Mouse (Mus musculus) small intestine, adult 2 months (tissue): ENCODE results near the gene B3gnt9. TPM values are rescaled to one million over a fixed set of nuclear protein-coding genes. Genes with fewer than 3 reads are reported as not detected.
"Not testable (repeated sequence)": the region's sequence is repeated elsewhere in the genome, so short reads cannot be mapped to it uniquely, and the experiment has no call there.

Source experiments
- H3K27ac ChIP-seq: fragments of 200-500 bp; 2 replicates; pipeline ENCODE4 v1.5.1; 2012; ENCODE audit warnings: low read depth, low read length, control low read depth, inconsistent platforms; ENCODE audit not compliant: insufficient read depth
- H3K27me3 ChIP-seq: fragments of 200-500 bp; 2 replicates; pipeline ENCODE4 v1.6.1; 2012; ENCODE audit warnings: mild to moderate bottlenecking, moderate library complexity, low read length, inconsistent platforms; ENCODE audit not compliant: control insufficient read depth, insufficient read depth
- H3K36me3 ChIP-seq: fragments of 200-500 bp; 2 replicates; pipeline ENCODE4 v1.6.1; 2012; ENCODE audit warnings: mild to moderate bottlenecking, low read length, control low read depth, inconsistent platforms; ENCODE audit not compliant: control insufficient read depth, insufficient read depth
- H3K4me1 ChIP-seq: fragments of 200-500 bp; 2 replicates; pipeline ENCODE4 v1.6.1; 2012; ENCODE audit warnings: low read length, inconsistent platforms, mixed read lengths; ENCODE audit not compliant: control insufficient read depth, insufficient read depth, insufficient read length
- H3K4me3 ChIP-seq: fragments of 200-500 bp; 2 replicates; pipeline ENCODE4 v1.5.1; 2012; ENCODE audit warnings: low read depth, mild to moderate bottlenecking, control low read depth, inconsistent platforms, low read length, moderate library complexity
- CTCF ChIP-seq: fragments of 200-500 bp; IDR thresholded peaks from 2 replicates; pipeline ENCODE4 v1.5.1; 2012; ENCODE audit warnings: low read depth, mild to moderate bottlenecking, control low read depth, inconsistent platforms, low read length, moderate library complexity, mixed read lengths; ENCODE audit not compliant: insufficient replicate concordance, insufficient read length; ENCODE audit errors: extremely low read depth
- POLR2A ChIP-seq: fragments of 200-500 bp; IDR thresholded peaks from 2 replicates; pipeline ENCODE4 v1.6.1; 2012; ENCODE audit warnings: low read depth, mild to moderate bottlenecking, control low read depth, inconsistent platforms, low read length, moderate library complexity
- WGBS: fragments of 180-500 bp; shearing (Covaris S2); methylation state at CpG from one replicate; pipeline ENCODE4 v1.1.7; 2018; 5-methylcytosine and 5-hydroxymethylcytosine counted together
- polyA plus RNA-seq: library from polyadenylated mRNA; depleted of rRNA; stranded (reverse); fragments of >200 nt; gene quantifications from 2 replicates; pipeline ENCODE4 v1.2.3, GENCODE M21; 2012

The B3gnt9 gene
- polyA plus RNA-seq, 1 experiment: 13.8 TPM

DNA sequence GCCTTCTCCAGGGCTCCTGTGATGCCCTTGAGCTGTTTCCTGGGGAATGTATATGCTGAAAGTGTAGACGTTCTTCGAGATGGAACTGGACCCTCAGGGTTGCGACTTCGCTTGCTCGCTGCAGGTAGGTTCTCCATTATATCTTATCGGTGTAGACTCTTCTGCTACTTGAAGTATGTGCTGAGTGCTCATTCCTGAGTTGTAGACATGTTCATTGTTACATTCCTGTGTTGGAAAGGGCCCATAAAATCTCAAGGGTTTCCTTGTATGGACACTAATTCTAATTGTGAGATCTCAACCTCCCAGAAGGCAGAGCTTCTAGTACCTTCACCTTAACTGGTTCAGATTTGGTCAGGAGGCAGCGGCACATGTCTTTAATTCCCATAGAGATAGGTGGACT lies 13.9 kb downstream of the B3gnt9 start:
- Histone ChIP-seq H3K27ac (no peak overlapping the region), H3K4me1 (no peaks in the 10 kb centered on the region), H3K4me3 (no peak overlapping the region), H3K36me3 (peaks cover 43% of the 10 kb centered on the region), H3K27me3 (no peaks in the 10 kb centered on the region)
- no peak for TF ChIP-seq POLR2A
- TF ChIP-seq CTCF: no peak
- WGBS: 95% methylated on average over 7 of the region's 7 CpGs

DNA sequence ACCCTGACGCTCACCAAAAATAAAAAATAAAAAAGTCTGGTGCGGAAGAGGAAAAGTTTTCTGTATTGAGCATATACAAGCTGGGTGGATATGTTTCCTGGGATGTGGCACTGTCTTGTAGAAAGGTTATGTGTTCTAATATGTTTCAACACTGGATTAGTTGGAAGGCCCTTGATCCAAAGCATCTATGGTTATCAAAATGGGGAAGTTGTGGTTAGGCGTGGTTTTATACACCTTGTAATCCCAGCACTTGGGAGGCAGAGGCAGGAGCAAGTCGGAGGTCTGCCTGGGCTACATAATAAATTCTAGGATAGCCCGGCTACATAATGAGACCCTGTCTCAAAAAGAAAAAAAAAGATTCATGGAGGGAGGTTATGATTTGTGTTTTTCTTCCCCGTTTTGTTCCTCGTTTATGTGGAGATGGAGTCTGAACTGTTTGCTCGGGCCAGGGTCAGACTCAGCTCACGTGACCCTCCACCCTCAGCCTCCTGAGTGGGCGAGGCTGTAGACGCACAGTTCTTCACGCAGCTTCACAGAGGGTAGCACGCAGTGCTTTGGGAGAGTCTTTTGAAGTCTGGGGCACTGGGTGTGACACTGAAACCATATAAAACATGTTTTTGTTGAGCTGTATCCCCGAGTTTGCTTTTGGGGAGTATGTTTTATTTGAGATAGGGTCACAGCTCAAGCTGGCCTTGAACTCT lies 17.4 kb downstream of the B3gnt9 start:
- Histone ChIP-seq H3K27ac (no peak overlapping the region), H3K27me3 (no peaks in the 10 kb centered on the region), H3K4me1 (no peaks in the 10 kb centered on the region), H3K36me3 (peaks cover 50% of the 10 kb centered on the region), H3K4me3 (no peak overlapping the region)
- WGBS: 86% methylated on average over 14 of the region's 14 CpGs
- TF ChIP-seq POLR2A (no peak), CTCF (no peak)

DNA sequence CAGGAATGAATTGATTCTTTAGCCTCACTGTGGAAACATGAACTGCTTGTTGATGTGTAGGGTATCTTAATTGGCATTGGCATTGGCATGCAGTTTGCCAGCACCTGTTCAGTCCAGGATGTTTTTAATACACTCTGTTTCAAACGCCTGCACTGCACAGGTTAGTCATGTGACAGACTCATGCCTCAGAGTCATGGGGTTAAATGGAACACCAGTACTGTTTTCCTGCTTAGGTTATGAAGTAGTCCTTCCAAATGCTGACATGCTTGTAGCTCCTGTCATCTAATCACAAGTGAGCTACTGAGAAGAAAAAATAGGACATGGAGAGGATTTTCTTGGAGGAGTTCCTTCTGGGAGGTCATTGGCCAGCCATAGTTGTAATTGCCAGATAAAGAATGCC lies 19.7 kb downstream of the B3gnt9 start:
- WGBS: 38% methylated on average over 1 of the region's 1 CpGs

DNA sequence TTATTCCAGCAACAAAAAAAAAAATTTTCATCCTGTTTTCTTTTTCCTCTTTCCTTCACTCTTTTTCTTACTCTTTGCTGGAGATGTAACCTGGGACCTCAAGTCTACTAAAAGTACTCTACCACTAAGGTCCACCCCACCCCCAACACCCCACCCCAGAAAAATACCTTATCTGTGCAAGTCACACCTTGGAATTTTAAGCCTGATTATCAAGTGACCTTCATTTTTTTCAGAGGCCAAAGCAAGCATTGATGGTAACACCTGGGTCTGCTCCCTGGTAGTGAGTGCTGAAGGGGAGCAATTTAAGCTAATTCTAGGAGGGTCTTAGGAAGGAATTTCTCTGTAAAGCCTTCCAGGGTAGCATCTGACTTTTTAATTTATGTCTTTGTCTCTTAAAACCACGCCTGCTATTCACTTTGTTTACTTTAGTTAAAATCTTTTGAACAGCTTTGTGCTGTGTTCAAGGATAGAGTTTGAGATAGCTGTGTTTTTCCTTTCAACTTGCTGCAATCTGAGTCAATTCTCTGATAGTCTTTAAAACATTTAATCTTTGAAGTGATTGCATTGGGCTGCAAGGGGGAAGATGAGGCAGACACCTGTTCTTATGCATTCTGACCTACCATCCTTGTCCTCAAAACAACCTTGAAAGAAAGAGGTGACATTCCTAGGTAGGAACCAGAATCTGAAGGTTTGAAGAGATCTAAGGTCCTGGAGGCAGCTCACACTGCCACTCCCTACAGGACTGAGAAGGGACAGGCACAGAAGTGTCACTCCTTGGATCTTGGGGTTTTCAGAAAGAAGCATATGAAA lies 21.6 kb downstream of the B3gnt9 start:
- WGBS: 30% methylated on average over 1 of the region's 1 CpGs
- H3K27ac ChIP-seq: no peak overlapping the region
- peaks cover 32% of the 10 kb centered on the region for H3K36me3 ChIP-seq
- H3K4me3 ChIP-seq: no peak overlapping the region
- no peaks in the 10 kb centered on the region for H3K27me3 ChIP-seq
- no peaks in the 10 kb centered on the region for H3K4me1 ChIP-seq
- TF ChIP-seq POLR2A (no peak), CTCF (no peak)

More for the DNA sequence above, 19.7 kb downstream of the B3gnt9 start:
- Histone ChIP-seq H3K27ac (no peak overlapping the region), H3K4me1 (no peaks in the 10 kb centered on the region), H3K36me3 (peaks cover 43% of the 10 kb centered on the region), H3K4me3 (no peak overlapping the region), H3K27me3 (no peaks in the 10 kb centered on the region)
- no peak for TF ChIP-seq POLR2A

DNA sequence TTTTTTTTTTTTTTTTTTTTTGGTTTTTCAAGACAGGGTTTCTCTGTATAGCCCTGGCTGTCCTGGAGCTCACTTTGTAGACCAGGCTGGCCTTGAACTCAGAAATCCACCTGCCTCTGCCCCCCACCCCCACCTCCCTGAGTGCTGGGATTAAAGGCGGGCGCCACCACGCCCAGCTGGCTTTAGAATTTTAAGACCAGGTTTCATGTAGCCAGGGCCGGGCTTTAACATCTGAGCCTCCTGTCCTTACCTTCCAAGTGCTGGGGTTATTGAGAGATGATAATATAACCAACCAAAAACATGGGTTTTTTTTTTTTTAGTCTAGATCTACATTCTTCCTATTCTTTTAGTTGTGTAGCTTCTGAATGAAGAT lies 22.6 kb downstream of the B3gnt9 start:
- H3K27me3 ChIP-seq, H3K27ac ChIP-seq, H3K4me3 ChIP-seq, H3K4me1 ChIP-seq: not testable (repeated sequence)
- peaks cover 28% of the 10 kb centered on the region for H3K36me3 ChIP-seq
- WGBS: 86% methylated on average over 4 of the region's 4 CpGs

DNA sequence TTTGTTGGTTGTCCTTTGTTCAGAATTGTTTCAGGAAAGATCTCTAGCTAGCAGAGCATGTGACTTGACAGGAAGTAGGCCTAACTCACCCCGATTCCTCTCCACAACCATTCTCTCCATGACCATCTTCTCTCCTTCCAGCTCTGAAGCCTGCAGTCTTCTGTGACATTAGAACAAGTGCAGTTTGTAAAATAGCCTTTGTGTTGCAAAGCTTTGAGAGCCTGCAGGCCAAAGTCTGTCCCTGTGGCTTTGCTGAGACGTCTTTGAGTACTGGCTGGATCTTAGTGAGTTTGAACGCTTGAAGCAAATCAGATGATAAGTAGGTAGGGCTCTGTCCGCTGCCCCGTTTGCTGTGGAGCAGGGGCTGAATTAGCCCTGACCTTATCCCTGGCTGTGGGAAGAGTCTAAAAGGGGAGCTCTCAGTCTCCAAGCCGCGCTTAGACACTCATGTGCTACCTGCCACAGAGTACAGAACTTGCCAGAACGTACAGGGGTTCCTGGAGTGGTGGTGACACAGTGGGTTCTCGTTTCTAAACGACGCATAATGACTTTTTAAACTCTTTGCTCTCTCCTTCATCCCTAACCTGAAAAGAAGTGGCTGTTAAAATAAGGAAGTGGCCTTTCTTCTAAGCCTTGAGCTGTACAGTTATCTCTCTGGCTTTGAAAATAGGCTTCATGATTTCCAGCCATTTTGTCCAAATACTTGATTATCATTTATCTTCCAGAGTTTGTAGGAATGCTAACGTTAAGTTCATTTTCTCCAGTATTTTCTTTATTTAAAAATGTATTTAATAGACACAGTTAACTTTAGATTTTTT lies 23.2 kb downstream of the B3gnt9 start:
- Histone ChIP-seq H3K27me3 (no peaks in the 10 kb centered on the region), H3K4me3 (no peak overlapping the region), H3K27ac (no peak overlapping the region), H3K4me1 (no peaks in the 10 kb centered on the region), H3K36me3 (peaks cover 25% of the 10 kb centered on the region)
- TF ChIP-seq POLR2A: no peak
- no peak for TF ChIP-seq CTCF
- whole genome bisulfite sequencing: 83% methylated on average over 12 of the region's 12 CpGs

DNA sequence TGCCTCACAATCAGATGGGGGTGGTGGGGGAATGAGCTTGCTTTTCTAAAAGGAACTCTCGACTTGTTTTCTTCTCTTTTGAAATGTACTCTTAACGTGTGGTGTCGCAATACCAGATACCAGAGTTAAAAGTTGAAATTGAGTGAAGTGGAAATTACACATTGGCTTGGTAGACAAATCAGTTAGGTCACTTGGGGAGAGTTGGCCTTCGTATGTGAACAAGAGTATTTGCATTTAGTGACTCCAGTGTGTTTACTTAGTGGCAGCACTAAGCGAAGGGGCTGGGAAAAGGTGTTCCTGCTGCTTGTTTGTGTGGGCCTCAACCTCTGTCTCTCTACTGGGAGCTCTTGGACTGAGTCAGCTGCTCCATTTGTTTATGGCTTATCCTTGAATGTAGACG lies 29.0 kb downstream of the B3gnt9 start:
- H3K4me1 ChIP-seq: no peaks in the 10 kb centered on the region
- no peaks in the 10 kb centered on the region for H3K27me3 ChIP-seq
- H3K4me3 ChIP-seq: no peak overlapping the region
- TF ChIP-seq POLR2A (no peak), CTCF (no peak)
- H3K36me3 ChIP-seq: peaks cover under 1% of the 10 kb centered on the region; the same call in 1 of the 2 replicates
- 2% methylated on average over 6 of the region's 6 CpGs for WGBS
- H3K27ac ChIP-seq: no peak overlapping the region
